Mouse (Mus musculus) left cerebral cortex, postnatal 14 days (tissue): Measurements from ENCODE around the gene Rasgrp1. TPM values are rescaled to one million over a fixed set of nuclear protein-coding genes. Genes with fewer than 3 reads are reported as not detected.

Experiments
- DNase-seq, 2 experiments: peaks; one replicate each; pipeline ENCODE4 v3.0.0; 2021 to 2022; ENCODE audit warnings: low spot score in 2 of 2, mixed read lengths in 1 of 2
- intact Hi-C: fragments of 180-260 bp; cut with DNase I; formaldehyde crosslinking; loops from one replicate; pipeline ENCODE4 v1.15.1; 2025
- total RNA-seq, 2 experiments: library from RNA; stranded (reverse); gene quantifications; 2 replicates each; pipeline ENCODE4 v1.2.3; 2021

Rasgrp1 gene
- total RNA-seq, 2 experiments from 2014 or later = 271 to 278 TPM

DNA sequence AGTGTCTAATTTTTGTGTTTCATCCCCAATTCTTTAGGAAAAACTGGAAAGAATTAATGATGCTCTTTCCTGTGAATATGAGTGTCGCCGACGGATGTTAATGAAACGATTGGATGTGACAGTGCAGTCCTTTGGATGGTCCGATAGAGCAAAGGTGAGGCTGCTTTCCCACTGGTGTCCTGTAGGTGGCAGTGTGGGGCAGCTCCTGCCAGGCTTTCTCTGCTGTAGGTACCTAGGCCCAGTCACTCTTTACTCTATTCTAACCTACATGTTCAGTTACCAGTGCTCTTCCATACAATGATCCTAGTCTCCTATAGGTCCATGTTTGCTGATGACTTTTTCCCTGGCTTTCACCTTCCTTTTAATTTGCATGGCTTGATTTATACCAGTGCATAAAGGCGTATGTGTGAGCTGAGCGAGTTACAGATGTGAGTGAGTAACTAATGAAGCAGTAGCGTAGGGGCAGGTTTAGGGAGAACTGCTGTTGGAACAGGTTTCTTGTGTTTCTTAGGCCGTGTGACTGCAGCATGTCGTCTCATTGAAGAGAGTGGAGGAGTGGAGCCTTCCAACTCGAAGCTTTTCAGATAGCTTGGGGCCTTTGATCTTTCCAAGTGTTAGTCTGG is 78.9 kb downstream of the Rasgrp1 start:
- DNase-seq = peak; percentile 44 to 75
- intact Hi-C loops = loop anchor here (1.0 kb wide), 1 partner anchor 175 kb away; no protein-coding TSS in a partner anchor

- intact Hi-C loops = no loop called here
- no peak for DNase-seq
Measured at GRCm38 (mm10) chr2:117262184-117262583, 80.6 kb downstream of the Rasgrp1 start.

- intact Hi-C loops = no loop called here
- no peak for DNase-seq
Measured at GRCm38 (mm10) chr2:117257617-117258016, 85.2 kb downstream of the Rasgrp1 start.

GRCm38 (mm10) chr2:117255415-117255814 is 87.4 kb downstream of the Rasgrp1 start:
- no peak for DNase-seq
- intact Hi-C loops = no loop called here

- intact Hi-C loops = no loop called here
- peak in 1 of 2 experiments; percentile 23 for DNase-seq
Measured at GRCm38 (mm10) chr2:117250001-117250510, 92.7 kb downstream of the Rasgrp1 start.

- intact Hi-C loops = loop anchor here (5.0 kb wide), 1 partner anchor 352 kb away; no protein-coding TSS in a partner anchor
- peak; percentile 92 to 93 for DNase-seq
Measured at GRCm38 (mm10) chr2:117249255-117250000, 93.4 kb downstream of the Rasgrp1 start, which contains the start of gene Fam98b. Gene Fam98b, plus strand, starts transcription at chr2:117249739.

GRCm38 (mm10) chr2:117241953-117242352 is 100.8 kb downstream of the Rasgrp1 start:
- intact Hi-C loops = no loop called here
- no peak for DNase-seq

GRCm38 (mm10) chr2:117231257-117231656 is 111.5 kb downstream of the Rasgrp1 start:
- intact Hi-C loops = loop anchor here (1.0 to 5.0 kb wide), 4 partner anchors 34 to 334 kb away; partner anchors contain the start of gene Spred1

DNA sequence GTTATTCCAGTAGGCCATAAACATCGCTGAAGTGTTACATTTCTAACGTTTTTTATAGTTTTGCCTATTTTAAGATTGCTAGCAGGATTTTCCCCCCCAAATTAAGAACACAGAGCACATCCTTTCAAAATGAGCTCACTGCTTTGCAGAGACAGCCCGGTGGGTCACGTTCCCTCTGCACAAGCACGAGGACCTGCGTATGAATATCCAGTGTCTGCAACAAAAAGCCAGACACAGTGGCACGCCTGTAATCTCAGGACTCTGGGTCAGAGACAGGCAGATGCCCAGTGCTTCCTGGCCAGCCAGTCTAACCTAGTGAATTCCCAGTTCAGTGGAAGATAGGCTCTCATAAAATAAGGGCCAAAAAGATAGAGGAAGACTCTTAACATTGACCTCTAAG is 112.5 kb downstream of the Rasgrp1 start:
- DNase-seq = peak in 1 of 2 experiments; percentile 66

More at GRCm38 (mm10) chr2:117231257-117231656, 111.5 kb downstream of the Rasgrp1 start:
- peak; percentile 89 to 90 for DNase-seq

More for the DNA sequence above, 112.5 kb downstream of the Rasgrp1 start:
- intact Hi-C loops = loop anchor here (2.0 to 5.0 kb wide), 3 partner anchors 33 to 333 kb away; partner anchors contain the start of gene Spred1

Other genes with a start within 250 kb of the Rasgrp1 start
- 100 to 1,000 TPM in 1 of 2 experiments, 10 to 100 TPM in 1; 99.6 to 113 TPM for gene Spred1, start 221.6 kb downstream of the Rasgrp1 start, total RNA-seq
- 10 to 100 TPM; 46.1 to 46.6 TPM for gene Fam98b, start 93.3 kb downstream of the Rasgrp1 start, total RNA-seq